Mouse (Mus musculus): ENCODE measurements around the gene Hk1. TPM values are rescaled to one million over a fixed set of nuclear protein-coding genes. Genes with fewer than 3 reads are reported as not detected.

The Hk1 gene
- polyA plus RNA-seq, 1 experiment from 2014 or later = 67.5 TPM

DNA sequence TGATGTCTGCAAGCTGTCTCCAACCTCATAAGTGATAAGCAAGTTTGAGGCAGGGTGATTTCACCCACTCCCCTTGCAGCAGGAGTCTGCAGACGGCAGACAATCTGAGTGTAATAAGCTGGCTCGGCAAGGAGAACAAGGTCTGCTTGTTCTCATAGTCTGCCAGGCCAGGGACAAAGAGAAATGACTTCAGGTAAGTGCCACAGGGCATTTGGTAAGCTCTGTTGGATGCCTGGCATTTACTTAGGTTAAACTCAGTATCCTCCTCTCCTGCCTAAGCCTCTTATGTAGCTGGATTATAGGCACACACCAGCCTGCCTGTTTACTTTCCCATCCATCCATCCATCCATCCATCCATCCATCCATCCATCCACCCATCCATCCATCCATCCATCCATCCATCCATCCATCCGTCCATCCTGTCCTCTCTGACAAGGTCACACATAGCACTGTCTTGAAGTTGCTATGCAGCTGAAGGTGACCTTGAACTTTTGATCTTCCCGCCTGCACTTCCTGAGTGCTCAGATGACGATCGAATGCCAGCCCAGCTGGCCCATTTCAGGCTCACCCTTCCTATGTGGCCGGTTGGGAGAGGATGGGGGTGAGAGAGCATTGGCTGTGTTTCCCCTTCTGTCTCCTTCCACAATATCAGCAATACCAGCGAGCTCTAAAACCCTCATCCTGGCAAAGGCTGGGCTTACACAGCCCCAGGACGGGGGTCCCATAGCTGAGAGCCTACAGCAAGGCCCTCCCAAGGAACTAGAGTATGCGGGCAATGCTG is 69.3 kb downstream of the Hk1 start:
- Histone ChIP-seq H3K4me3 (ENCODE audit: low read length) (no peak overlapping the region), H3K9ac (replicated peaks; ENCODE audit: low read length) (0 out of 2 replicates have a peak overlapping the region, but pooled peaks have one; percentile 14), H3K9me3 (ENCODE audit: low read length) (no peaks in the 10 kb centered on the region), H3K27me3 (ENCODE audit: insufficient read depth, low read length) (no peaks in the 10 kb centered on the region), H3K4me1 (ENCODE audit: insufficient read depth, low read length) (peaks cover 36% of the 10 kb centered on the region), H3K27ac (ENCODE audit: low read length) (peak overlapping the region; percentile 56), H3K4me2 (replicated peaks; ENCODE audit: low read depth, low read length) (no peak overlapping the region), H3K36me3 (ENCODE audit: insufficient read depth, low read length) (peaks cover 8% of the 10 kb centered on the region; the same call in 1 of the 2 replicates)
- WGBS = 58% methylated on average over 10 of the region's 10 CpGs
- no peak for ATAC-seq (ENCODE audit: low FRiP score, low TSS enrichment)

DNA sequence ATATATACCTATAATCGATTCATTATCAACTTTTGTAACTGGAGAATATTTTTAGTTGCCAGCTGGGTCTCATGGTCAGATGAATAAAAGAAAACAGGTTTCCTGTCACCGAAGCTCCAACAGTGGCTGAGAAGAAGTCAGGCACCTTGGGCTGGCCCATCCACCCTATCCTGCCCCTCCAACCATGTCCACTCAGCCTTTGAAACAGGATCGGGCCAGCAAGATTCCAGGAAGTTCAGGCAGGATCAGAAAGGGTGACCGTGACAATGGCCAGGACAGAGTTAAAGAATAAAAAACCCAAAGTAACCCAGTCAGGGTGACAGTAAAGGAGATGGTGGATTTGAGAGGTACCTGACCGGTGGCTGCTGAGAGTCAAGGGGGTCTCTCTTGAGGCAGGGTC is 70.1 kb downstream of the Hk1 start:
- H3K4me1 ChIP-seq (ENCODE audit: insufficient read depth, low read length) = peaks cover 33% of the 10 kb centered on the region
- ATAC-seq (ENCODE audit: low FRiP score, low TSS enrichment) = 0 out of 2 replicates have a peak, but pooled peaks have one; percentile 36
- peak overlapping the region; percentile 56 for H3K27ac ChIP-seq (ENCODE audit: low read length)
- 48% methylated on average over 5 of the region's 5 CpGs for WGBS
- no peaks in the 10 kb centered on the region for H3K27me3 ChIP-seq (ENCODE audit: insufficient read depth, low read length)
- H3K9me3 ChIP-seq (ENCODE audit: low read length) = no peaks in the 10 kb centered on the region
- no peak overlapping the region for H3K4me2 ChIP-seq (replicated peaks; ENCODE audit: low read depth, low read length)
- H3K4me3 ChIP-seq (ENCODE audit: low read length) = no peak overlapping the region
- peaks cover 8% of the 10 kb centered on the region; the same call in 1 of the 2 replicates for H3K36me3 ChIP-seq (ENCODE audit: insufficient read depth, low read length)
- H3K9ac ChIP-seq (replicated peaks; ENCODE audit: low read length) = no peak overlapping the region

DNA sequence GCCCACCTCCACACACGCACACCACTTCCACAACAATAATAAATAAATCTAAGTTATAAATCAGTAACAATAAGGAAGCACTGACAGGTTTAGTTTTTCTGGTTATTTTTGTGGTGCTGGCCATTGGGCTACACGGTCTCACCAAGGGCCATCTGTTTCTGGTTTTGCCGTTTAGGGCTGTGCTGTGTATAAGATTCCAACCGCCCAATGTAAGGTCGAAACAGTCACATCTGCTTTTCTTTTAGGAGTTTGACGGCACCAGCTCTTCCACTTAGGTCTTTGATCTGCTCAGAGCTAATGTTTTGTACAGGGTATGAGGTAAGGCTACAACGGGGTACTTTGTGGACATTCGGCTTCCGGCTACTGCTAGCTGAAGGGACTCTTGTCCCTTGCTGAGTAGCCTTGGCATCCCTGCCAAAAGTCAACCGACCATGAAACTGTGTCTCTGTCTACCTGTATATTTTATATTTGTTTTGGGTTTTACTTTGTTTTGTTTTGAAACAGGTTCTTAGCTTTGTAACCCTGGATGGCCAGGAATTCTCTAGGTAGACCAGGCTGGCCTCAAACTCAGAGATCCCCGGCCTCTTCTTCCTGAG is 70.7 kb downstream of the Hk1 start:
- peaks cover 10% of the 10 kb centered on the region for H3K36me3 ChIP-seq (ENCODE audit: insufficient read depth, low read length)
- no peak for ATAC-seq (ENCODE audit: low FRiP score, low TSS enrichment)
- H3K9ac ChIP-seq (replicated peaks; ENCODE audit: low read length) = no peak overlapping the region
- no peak overlapping the region for H3K4me3 ChIP-seq (ENCODE audit: low read length)
- no peak overlapping the region for H3K4me2 ChIP-seq (replicated peaks; ENCODE audit: low read depth, low read length)
- peak overlapping the region; percentile 2; the same call in 1 of the 2 replicates for H3K27ac ChIP-seq (ENCODE audit: low read length)
- H3K9me3 ChIP-seq (ENCODE audit: low read length) = no peaks in the 10 kb centered on the region
- 74% methylated on average over 11 of the region's 11 CpGs for WGBS
- no peaks in the 10 kb centered on the region for H3K27me3 ChIP-seq (ENCODE audit: insufficient read depth, low read length)
- H3K4me1 ChIP-seq (ENCODE audit: insufficient read depth, low read length) = peaks cover 27% of the 10 kb centered on the region

DNA sequence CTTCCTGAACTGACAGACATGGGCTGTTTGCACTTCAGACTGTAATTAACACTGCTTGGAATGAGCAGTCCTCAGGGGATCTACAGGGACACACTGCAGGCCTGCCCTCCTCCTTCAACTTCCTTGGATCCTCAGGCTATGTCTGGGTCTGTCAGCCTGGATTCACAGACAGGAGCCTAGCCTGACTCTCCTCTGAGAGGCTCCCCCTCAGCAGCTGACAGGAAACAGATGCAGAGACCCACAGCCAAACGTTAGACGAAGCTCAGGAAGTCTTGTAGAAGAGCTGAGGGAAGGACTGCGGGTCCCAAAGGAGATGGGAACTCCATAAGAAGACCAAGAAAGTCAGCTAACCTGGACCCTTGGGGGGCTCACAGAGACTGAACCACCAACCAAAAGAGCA is 73.2 kb downstream of the Hk1 start:
- peaks cover 17% of the 10 kb centered on the region; the same call in 1 of the 2 replicates for H3K4me1 ChIP-seq (ENCODE audit: insufficient read depth, low read length)
- no peak overlapping the region for H3K9ac ChIP-seq (replicated peaks; ENCODE audit: low read length)
- no peaks in the 10 kb centered on the region for H3K27me3 ChIP-seq (ENCODE audit: insufficient read depth, low read length)
- H3K27ac ChIP-seq (ENCODE audit: low read length) = no peak overlapping the region
- 42% methylated on average over 3 of the region's 3 CpGs for WGBS
- ATAC-seq (ENCODE audit: low FRiP score, low TSS enrichment) = no peak
- H3K4me3 ChIP-seq (ENCODE audit: low read length) = no peak overlapping the region
- H3K9me3 ChIP-seq (ENCODE audit: low read length) = no peaks in the 10 kb centered on the region
- peaks cover 10% of the 10 kb centered on the region for H3K36me3 ChIP-seq (ENCODE audit: insufficient read depth, low read length)
- H3K4me2 ChIP-seq (replicated peaks; ENCODE audit: low read depth, low read length) = no peak overlapping the region

DNA sequence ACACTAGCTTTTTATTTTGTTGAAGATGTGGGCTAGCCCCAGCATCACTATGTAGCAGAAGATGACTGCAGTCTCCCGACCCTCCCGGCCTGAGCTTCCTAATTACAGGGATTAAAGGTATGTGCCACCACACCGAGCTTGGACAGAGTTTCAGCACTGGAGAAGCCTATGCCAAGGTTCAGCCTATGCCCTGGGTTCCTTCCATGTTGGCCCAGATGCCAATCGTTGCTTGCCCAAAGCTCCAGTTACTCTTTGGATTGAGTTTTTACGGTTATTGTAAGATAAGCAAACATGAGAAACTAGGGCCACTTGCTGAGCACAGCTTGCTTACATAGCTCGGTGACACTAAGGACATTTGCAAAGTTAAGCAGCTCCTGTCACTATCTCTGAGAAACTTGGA is 74.6 kb downstream of the Hk1 start:
- no peak overlapping the region for H3K4me3 ChIP-seq (ENCODE audit: low read length)
- no peaks in the 10 kb centered on the region for H3K27me3 ChIP-seq (ENCODE audit: insufficient read depth, low read length)
- H3K9me3 ChIP-seq (ENCODE audit: low read length) = no peaks in the 10 kb centered on the region
- H3K36me3 ChIP-seq (ENCODE audit: insufficient read depth, low read length) = peaks cover 10% of the 10 kb centered on the region
- ATAC-seq (ENCODE audit: low FRiP score, low TSS enrichment) = no peak
- 0 out of 2 replicates have a peak, but pooled peaks cover 10% of the 10 kb centered on the region for H3K4me1 ChIP-seq (ENCODE audit: insufficient read depth, low read length)
- no peak overlapping the region for H3K4me2 ChIP-seq (replicated peaks; ENCODE audit: low read depth, low read length)
- no peak overlapping the region for H3K9ac ChIP-seq (replicated peaks; ENCODE audit: low read length)
- 72% methylated on average over 6 of the region's 6 CpGs for WGBS
- no peak overlapping the region for H3K27ac ChIP-seq (ENCODE audit: low read length)

DNA sequence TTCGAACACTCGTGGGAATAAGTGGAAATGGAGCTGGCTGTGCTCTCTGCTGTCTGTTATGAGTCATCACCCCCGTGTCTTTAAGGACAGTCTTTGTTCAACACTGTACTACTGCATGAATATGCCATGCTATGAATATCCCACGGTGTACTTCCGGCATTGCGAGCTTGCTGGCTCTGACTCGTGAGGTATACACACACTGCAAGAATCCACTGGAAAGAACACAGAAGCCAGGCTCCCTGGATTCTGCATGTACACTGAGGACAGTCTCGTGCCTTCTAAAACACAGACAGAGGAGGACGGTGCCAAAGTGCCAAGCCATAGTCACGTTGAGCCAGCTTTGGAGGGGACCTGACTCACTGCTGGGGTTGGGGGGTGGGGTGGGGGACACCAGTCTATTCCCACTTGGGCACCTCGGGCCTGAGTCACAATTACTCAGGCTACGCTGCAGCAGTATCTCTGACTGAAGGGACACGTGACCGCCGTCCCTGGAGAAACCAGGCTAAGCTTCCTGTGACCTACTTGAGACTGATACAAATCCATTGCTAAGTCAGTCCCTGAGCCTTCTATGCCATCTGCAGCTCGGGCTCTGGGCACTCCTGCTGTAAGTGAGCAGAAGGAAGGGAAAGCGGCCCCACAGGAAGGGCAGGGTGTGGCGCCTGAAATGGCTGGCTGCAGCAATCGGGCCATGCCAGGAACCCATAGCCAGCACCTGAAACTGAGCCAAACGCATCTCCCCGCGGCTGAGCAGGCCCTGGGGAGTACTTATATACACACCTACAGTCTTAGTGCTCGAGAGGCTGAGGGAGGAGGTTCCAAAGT is 79.5 kb downstream of the Hk1 start:
- no peak for ATAC-seq (ENCODE audit: low FRiP score, low TSS enrichment)

DNA sequence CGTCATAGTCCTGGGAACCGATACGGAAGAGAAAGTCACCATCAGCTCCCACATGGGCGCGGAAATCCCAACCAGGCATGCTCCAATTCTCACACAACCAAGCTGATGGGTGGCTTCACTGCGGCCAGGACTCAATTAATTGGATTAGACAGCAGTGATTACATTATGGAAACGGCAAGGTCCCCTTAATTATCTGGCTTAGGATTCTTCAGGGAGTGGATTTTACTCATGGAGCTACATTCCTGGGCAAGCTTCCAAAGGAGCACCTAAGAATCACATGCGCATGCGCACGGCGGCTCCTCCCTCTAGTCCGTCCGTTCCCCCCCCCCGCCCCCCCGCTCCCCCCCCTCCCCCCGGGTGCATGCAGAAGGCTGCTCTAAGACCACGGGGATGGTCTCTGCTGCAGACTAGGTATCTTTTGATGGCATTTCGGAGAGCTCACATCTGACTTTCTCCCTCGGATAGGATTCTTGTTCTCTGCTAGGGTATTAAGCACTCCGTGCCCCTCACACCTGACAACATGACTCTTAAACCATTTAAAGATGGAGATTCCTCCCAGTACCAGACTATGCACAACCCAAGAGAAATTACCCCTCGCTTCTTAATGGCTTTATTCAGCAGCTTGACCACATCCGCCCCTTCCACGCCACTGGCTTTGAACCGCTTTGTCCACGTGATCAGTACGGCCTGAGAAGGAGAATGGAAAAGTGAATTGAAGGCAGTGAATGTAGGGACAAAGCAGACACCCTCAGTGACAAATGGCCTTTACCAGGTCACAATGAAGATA is 83.4 kb downstream of the Hk1 start:
- no peak overlapping the region for H3K4me2 ChIP-seq (replicated peaks; ENCODE audit: low read depth, low read length)
- WGBS = 80% methylated on average over 20 of the region's 26 CpGs

More for the DNA sequence above, 79.5 kb downstream of the Hk1 start:
- Histone ChIP-seq H3K4me2 (replicated peaks; ENCODE audit: low read depth, low read length) (no peak overlapping the region), H3K9me3 (ENCODE audit: low read length) (no peaks in the 10 kb centered on the region), H3K4me3 (ENCODE audit: low read length) (no peak overlapping the region), H3K36me3 (ENCODE audit: insufficient read depth, low read length) (peaks cover 20% of the 10 kb centered on the region), H3K27ac (ENCODE audit: low read length) (no peak overlapping the region), H3K4me1 (ENCODE audit: insufficient read depth, low read length) (no peaks in the 10 kb centered on the region), H3K27me3 (ENCODE audit: insufficient read depth, low read length) (no peaks in the 10 kb centered on the region), H3K9ac (replicated peaks; ENCODE audit: low read length) (no peak overlapping the region)
- WGBS = 77% methylated on average over 23 of the region's 23 CpGs

DNA sequence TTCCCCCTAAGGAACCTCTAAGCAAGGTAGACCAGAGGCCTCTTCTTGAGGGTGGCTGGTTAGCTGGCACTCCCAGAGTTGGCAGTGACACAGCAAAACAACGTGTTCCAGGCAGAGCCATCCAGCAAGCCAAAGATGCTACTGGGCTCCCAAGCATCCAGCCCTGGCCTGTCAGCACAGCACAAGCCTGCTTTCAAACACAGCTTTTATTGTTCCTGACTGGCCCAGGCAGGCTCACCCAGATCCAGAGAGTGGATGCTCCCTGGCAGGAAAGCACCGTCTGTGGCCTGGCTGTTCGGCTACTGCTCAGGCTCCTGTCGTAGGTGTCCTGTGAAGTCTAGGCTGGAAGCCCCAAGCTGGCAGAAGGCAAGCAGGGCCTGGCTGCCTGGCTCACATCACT is 85.6 kb downstream of the Hk1 start:
- ATAC-seq (ENCODE audit: low FRiP score, low TSS enrichment) = no peak
- WGBS = 85% methylated on average over 4 of the region's 4 CpGs
- no peaks in the 10 kb centered on the region for H3K4me1 ChIP-seq (ENCODE audit: insufficient read depth, low read length)
- H3K9ac ChIP-seq (replicated peaks; ENCODE audit: low read length) = no peak overlapping the region
- no peak overlapping the region for H3K27ac ChIP-seq (ENCODE audit: low read length)
- no peak overlapping the region for H3K4me3 ChIP-seq (ENCODE audit: low read length)
- no peaks in the 10 kb centered on the region for H3K9me3 ChIP-seq (ENCODE audit: low read length)
- no peak overlapping the region for H3K4me2 ChIP-seq (replicated peaks; ENCODE audit: low read depth, low read length)
- H3K27me3 ChIP-seq (ENCODE audit: insufficient read depth, low read length) = no peaks in the 10 kb centered on the region
- H3K36me3 ChIP-seq (ENCODE audit: insufficient read depth, low read length) = peaks cover 45% of the 10 kb centered on the region

More for the DNA sequence above, 83.4 kb downstream of the Hk1 start:
- no peak overlapping the region for H3K27ac ChIP-seq (ENCODE audit: low read length)
- H3K9ac ChIP-seq (replicated peaks; ENCODE audit: low read length) = no peak overlapping the region
- no peaks in the 10 kb centered on the region for H3K4me1 ChIP-seq (ENCODE audit: insufficient read depth, low read length)
- H3K27me3 ChIP-seq (ENCODE audit: insufficient read depth, low read length) = no peaks in the 10 kb centered on the region
- peaks cover 29% of the 10 kb centered on the region for H3K36me3 ChIP-seq (ENCODE audit: insufficient read depth, low read length)
- no peak overlapping the region for H3K4me3 ChIP-seq (ENCODE audit: low read length)
- no peak for ATAC-seq (ENCODE audit: low FRiP score, low TSS enrichment)
- no peaks in the 10 kb centered on the region for H3K9me3 ChIP-seq (ENCODE audit: low read length)

DNA sequence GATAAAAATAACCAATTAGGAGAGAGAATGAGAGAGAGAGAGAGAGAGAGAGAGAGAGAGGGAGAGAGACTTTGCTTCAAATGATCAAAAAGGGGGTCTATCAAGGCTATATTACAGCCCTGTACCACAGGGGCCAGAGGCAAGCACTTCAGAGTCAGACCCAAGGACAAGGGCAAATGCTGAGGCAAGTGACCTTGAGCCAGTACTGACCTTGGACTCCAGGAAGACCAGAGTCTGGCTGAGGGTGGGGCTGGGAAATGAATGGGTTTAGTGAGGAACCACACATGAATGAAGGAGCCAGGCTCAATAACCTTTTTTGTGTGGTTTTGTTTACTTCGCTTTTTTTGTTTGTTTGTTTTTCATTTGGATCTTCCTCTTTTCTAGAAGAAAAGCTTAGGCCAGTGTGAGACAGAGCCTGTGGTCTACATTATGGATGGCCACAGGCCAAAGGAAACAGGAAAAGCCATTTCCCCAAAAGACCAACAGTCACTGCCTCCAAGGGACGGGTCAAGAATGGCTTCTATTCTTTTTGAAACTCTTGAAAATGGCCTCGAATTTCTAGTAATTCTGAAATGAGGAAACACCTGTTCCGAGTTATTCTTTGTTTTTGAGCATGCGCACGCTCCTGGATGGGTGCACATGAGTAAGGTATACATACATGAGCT is 92.1 kb downstream of the Hk1 start:
- H3K27me3 ChIP-seq (ENCODE audit: insufficient read depth, low read length) = no peaks in the 10 kb centered on the region
- no peaks in the 10 kb centered on the region for H3K9me3 ChIP-seq (ENCODE audit: low read length)
- peaks cover 49% of the 10 kb centered on the region for H3K36me3 ChIP-seq (ENCODE audit: insufficient read depth, low read length)
- H3K27ac ChIP-seq (ENCODE audit: low read length) = no peak overlapping the region
- H3K4me3 ChIP-seq (ENCODE audit: low read length) = no peak overlapping the region
- H3K9ac ChIP-seq (replicated peaks; ENCODE audit: low read length) = no peak overlapping the region
- no peak overlapping the region for H3K4me2 ChIP-seq (replicated peaks; ENCODE audit: low read depth, low read length)
- no peaks in the 10 kb centered on the region for H3K4me1 ChIP-seq (ENCODE audit: insufficient read depth, low read length)
- 75% methylated on average over 6 of the region's 6 CpGs for WGBS
- ATAC-seq (ENCODE audit: low FRiP score, low TSS enrichment) = peak; percentile 51; the same call in 1 of the 2 replicates
